Mouse (Mus musculus) gastrocnemius, postnatal 36 days (tissue): ENCODE measurements around the gene Bbs9. TPM values are rescaled to one million over a fixed set of nuclear protein-coding genes. Genes with fewer than 3 reads are reported as not detected.
"Not testable (repeated sequence)": the region's sequence is repeated elsewhere in the genome, so short reads cannot be mapped to it uniquely, and the experiment has no call there.

Experiments
- DNase-seq, 2 experiments: peaks; one replicate each; pipeline ENCODE4 v3.0.0; 2022
- intact Hi-C: fragments of 180-260 bp; cut with DNase I; formaldehyde crosslinking; loops from one replicate; pipeline ENCODE4 v1.15.1; 2025
- total RNA-seq, 2 experiments: library from RNA; stranded (reverse); gene quantifications; 2 replicates each; pipeline ENCODE4 v1.2.3; 2021

Gene Bbs9
- total RNA-seq, 2 experiments from 2014 or later = 6.8 to 8.7 TPM

DNA sequence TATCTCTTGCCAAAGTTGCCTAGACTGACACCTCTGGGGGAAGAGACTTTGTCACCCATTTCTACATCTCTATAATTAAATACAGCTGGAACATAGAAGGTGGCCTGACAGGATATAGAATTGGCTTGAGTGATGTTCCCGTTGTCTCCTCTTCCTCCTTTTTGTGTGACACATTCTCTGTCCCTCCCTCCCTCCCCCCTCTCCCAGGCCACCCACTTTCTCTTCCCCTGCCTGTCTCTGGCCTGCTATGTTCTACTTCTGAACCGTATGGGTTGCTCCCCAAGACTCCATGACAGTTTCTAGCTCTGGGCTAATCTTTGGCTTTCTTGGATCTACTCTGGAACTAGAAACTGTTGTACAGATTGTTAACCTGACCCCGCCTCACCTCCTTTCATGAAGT, 348.3 kb downstream of the Bbs9 start:
- DNase-seq = no peak
- intact Hi-C loops = loop anchor here (5.0 to 10.0 kb wide), 2 partner anchors 37 to 109 kb away; no protein-coding TSS in a partner anchor

DNA sequence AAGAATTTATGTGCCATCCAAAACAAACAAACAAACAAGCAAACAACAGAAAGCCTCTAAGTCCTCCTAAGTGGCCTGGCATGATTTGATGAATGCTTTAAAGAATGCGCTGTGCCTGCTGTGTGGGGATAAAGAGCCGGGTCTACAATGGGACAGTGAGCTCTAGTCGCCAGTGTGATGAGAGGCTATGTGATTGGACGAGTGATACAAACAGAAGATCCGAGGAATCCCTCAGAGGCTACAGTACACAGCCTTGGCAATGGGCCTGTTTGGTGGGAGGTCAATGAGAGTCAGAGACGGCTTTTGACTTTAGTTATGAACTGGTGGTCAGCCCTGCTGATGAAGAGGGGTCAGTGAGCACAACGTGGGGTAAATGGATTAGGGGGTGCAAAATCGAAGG, 349.4 kb downstream of the Bbs9 start:
- intact Hi-C loops = loop anchor here (5.0 to 10.0 kb wide), 2 partner anchors 38 to 110 kb away; no protein-coding TSS in a partner anchor

DNA sequence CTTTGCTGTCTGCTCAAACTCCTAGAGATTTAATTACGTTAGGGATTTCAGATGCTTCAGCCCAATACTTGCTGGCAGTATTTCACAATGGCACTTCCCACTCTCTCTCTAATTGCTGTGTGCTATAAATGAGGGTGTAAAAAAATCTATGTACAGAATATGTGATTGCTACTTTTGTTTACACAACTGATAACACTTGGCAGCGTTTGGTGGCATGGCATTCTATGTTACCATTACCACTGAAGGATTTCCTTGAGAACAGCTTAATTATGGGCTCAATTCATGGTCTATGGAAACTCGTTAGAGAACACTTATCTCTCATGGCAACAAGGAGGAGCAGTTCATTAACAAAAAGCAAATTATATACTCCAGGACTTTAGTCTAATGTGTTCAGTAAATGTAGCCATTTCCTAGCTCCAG, 351.1 kb downstream of the Bbs9 start:
- no peak for DNase-seq
- intact Hi-C loops = loop anchor here (10.0 kb wide), 1 partner anchor 112 kb away; no protein-coding TSS in a partner anchor

More for the DNA sequence above, 349.4 kb downstream of the Bbs9 start:
- no peak for DNase-seq

DNA sequence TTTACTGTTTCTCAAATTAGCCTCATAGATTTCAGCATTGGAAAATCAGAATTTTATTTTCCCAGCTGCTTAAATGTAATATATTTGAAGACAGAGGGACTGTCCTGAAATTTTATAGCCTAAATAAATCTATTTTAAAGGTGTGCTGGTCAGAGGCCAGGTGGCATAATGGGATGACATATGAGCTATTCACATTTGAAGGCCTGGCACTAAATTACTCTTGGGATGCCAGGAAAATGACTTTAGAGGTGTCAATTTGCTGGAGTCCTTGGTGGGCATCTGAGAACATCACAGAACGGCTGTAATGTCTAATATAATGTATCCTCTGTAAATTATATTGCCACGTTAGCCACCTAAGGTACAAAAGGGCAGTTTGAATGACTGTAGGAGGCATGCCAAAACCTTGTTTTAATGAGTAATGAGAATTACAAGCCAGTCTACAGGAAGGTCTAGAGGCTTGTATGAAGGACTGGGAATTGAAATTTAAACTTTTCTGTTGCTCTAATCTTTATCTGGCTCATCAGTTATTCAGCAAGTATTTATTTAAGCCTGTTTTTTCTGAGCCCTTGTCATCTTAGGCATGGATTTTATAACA, 351.8 kb downstream of the Bbs9 start:
- DNase-seq = no peak
- intact Hi-C loops = loop anchor here (10.0 kb wide), 1 partner anchor 112 kb away; no protein-coding TSS in a partner anchor

DNA sequence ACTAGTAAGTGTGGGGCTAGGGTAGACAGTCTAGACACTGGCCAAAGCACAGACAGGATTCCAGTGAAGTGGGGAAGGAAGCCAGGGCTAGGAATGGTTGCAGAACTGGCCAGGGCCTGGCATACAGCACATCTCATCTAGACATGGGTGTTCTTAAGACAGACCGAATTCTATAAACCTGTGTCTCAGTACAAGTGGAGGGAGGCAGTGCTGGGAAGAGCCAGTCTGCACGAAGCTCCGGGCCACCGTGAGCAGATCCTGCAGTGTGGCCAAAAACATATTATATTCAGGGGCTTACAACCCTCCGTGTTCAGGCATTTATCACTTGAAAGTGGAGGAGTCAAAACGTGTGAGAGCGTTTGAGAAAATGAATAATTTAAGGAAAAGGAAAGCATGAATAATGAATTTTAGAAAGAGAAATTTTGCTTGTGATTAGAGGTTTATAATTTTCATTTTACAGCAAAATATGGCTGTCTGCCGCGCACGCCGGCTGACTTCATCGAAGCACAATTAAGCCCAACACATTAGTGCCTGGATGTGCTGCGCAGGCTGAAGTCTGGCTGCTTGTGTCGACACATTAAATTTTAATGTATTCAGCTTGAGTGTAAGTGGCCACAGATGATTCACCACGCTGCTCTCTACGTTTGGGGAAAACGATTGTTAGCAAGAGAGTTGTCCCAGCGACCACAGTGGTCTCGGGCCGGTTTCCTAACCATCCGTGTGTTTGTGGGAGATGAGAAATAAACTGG, 353.9 kb downstream of the Bbs9 start:
- DNase-seq = no peak
- intact Hi-C loops = loop anchor here (10.0 kb wide), 1 partner anchor 115 kb away; no protein-coding TSS in a partner anchor

DNA sequence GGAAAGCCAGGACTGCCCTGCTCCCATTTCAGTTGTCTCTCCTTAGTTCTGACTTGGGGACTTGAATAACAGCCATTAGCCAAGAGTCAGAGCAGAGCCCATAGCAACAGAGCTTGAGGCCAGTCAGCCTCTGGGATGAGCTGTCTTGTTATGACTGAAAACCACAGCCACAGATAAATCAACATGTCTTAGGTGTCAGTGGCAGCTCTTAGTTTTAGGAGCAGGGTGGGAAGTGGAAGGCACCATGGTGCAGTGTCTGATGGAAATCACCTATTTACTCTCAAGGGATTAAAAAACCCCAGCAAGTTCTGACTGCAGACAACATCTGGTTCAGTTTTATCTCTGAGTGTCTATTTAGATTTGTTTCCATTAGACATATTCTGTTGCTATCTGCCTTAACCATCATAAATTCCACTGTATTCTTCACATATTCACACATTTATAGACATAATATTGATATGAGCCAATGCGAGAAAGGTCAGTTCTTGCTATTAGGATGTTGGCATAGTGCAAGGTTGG, 359.5 kb downstream of the Bbs9 start:
- intact Hi-C loops = no loop called here
- no peak for DNase-seq

DNA sequence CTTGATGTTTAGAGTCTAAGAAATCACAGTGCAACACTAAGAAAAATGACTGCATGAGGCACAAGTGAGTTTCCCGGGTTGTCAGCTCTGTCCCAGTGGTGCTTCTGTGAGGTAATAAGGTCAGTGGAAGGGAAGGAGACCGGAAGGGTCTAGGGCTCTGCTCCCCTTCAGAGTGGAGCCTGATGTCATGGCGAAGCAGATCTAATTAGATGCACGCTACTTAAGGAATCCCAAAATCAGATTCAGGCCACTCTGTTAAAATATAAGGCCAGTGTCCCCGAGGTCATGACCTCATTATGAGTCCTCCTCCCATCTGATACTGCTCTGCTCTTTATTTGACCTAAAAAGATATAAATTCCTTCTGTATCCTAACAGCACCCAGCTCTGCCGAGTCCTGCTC, 361.5 kb downstream of the Bbs9 start:
- intact Hi-C loops = no loop called here
- DNase-seq = no peak

DNA sequence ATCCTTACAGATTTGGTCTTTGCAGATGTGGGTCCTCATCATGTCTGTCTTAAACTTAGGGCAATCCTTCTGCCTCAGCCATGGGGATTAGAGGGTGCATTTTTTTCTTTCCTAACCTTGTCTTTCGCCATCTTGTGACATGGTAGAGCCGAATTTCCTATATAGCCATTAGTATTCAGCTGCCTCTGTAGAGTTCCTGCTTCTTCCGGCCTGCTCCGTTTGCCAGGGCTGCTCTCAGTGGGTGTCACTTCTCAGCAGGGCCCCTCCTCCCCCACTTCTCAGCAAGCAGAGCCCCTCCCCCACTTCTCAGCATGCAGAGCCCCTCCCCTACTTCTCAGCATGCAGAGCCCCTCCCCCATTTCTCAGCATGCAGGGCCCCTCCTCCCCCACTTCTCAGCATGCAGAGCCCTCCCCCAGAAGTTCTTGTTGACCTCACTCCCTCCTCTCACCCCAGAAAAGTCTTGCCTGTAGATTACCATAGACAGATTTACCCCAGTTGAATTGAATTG, 362.2 kb downstream of the Bbs9 start:
- DNase-seq = no peak
- intact Hi-C loops = no loop called here

DNA sequence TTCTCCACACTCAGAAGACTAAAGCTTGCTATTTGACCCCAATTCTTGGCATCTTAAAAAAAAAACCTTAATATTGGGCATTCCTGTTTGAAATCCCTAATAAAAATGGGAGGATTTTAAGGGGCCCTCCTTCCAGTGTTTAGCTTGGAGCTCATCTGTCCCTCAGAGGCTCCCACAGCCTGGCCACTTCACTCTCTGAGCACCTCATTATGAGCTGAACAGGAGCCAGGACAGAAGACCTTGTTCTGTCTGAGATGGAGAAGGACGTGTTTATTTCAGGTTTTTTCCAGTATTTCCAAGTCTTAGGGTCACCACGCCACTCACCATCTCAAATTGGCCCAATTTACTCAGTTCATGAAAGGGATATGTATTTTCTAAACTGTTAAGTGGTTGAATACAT, 370.5 kb downstream of the Bbs9 start:
- intact Hi-C loops = no loop called here

DNA sequence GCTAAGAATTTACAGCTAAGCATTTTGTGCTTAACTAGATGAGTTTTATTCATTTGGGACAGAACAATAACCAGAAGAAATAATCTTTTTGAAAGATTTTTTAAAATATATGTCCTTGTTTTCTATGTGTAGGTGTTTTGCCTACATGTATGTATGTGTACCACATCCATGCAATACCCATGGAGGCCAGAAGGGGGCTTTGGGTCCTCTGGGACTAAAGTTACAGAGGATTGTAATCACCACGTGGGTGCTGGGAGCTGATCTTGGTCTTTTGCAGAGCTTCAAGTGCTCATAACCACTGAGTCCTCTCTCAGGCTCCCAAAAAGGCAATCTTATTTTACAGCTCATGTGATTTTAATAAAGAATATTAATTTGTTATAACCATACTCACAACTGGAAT, 371.3 kb downstream of the Bbs9 start:
- DNase-seq = no peak
- intact Hi-C loops = no loop called here

More for the DNA sequence above, 370.5 kb downstream of the Bbs9 start:
- DNase-seq = no peak

DNA sequence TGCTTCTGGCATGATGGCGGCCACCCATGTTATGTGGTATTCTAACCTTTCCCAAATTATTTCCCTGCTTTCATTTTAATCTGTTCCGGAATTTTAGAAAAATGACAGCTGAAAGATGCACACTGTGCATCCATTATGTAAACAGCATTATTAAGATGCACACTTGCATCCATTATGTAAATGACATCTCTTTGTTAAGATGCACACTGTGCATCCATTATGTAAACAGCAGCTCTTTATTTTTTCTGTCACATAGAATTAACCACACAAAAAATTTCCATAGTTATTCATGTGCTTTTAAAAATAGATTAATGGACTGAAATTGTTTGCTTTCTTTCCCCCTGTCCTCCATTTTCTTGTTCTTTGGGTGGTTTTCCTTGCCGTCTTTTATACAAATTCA, 373.3 kb downstream of the Bbs9 start:
- DNase-seq = no peak
- intact Hi-C loops = no loop called here

DNA sequence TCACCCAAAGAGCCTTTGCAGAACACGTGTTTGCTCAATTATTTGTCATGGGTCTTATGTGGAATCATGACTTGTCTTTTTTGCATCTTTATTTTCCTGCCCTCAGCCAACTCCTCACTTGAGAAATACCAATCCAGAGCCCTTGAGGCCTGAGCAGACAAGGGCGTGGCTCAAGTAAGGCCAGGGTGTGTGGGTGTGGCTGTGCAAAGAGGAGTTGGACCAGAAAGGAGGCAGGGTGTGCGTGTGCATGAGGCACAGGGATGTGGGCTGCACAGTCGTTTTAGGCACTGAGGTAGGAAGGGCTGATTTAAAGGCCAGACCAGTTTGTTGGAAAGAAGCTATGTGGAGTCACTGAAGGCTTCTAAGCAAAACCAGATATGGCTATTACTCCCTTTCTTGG, 373.7 kb downstream of the Bbs9 start:
- no peak for DNase-seq
- intact Hi-C loops = no loop called here

DNA sequence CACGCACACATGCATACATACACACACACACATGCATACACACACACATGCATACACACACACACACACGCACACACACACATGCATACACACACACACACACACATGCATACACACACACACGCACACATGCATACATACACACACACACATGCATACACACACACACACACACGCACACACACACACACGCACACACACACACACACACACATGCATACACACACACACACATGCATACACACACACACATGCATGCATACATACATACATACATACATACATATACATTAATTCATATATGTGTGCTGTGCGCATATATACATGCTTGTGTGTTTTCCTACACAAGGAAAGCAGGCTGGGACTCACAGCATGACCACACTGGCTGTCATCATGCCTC, 393.6 kb downstream of the Bbs9 start:
- intact Hi-C loops, DNase-seq: not testable (repeated sequence)

DNA sequence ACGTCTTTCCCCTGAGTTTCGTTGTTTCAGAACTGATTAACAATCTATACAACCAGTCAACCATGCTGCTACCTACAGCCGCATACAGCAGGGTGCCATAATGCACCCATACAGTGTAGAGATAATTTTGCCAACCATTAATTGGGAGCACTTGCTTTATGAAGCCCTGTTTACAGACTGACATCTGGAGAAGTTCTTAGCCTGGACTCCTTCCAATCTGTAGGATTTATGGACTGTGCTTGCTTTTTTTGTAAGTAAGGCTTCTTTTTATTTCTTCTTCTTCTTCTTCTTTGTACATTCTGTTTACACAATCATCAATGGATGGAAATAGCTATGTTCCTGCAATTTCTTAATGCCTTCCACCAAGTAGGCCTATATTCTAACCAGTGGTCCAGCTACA, 395.1 kb downstream of the Bbs9 start:
- no peak for DNase-seq
- intact Hi-C loops = no loop called here

DNA sequence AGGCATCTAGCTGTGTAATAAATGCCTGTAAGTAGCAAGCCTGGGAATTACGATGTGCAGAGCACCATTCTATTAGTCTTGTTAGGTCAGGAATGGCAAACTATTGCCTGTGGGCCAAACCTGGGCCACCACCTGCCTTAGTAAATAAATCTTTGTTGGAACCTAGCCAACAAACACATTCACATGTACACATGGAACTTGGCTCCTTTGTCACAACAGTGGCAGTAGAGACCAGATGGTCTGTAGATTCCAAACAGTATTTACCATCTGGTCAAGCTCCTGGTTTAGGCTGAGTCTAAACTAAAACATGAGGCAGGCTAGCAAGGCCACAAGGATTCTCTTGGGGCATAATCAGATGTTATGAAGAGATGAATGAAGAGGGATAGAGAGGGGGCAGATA, 399.7 kb downstream of the Bbs9 start:
- intact Hi-C loops = no loop called here
- DNase-seq = no peak

DNA sequence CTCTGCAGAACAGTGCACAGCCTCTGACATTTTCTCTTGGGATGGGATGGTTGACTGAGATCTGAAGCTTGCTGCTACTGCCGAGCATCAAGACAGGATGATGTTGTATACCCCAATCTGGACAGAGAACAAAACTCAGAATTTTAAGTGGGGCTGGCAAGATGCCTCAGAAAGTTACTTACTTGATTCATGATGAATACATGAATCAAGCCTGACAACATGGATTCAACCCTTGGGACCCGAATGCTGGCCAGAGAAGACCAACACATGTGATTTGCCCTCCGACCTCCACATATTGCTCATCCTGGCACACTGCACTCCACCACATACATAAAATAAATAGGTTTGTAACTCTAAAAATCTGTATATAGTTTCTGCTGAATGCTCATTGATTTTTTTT, 403.8 kb downstream of the Bbs9 start:
- intact Hi-C loops = no loop called here
- no peak for DNase-seq

DNA sequence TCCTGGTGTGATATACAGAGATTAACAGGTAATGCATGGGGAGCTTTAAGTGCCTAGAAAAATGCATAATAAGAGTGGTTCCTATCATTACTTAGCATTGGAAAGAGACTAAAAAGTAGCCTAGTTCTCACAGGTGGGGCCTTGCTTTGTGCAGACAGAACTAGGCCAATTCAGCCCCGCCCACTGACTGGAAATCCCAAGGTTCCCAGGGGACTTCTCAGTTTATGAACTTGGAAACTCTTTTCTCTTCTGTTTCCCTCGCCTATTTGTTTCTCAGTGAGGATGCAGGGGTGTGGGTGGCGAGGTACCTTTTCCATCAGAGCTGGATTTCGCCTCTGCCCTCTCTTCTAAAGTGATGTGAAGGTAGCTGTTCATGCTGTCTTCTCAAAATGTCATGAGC, 410.8 kb downstream of the Bbs9 start:
- intact Hi-C loops = no loop called here
- no peak for DNase-seq

DNA sequence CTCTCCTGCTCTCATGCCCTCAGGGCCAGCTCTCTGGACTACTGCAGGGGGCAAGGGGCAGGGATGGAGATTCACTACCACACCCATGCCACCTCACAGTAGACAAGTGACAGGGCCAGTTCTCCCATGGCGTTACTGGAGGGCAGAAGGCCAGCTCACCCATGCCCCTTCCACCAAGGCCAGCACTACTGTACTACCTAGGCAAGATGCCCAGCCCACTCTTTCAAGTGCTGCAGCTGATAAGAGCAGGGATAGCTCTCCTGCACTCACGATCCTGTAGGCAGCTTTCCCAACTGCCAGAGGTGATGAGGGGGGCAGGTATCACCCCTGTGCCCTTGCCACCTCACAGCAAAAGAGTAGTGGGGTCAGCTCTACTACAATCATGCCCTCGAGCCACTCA, 429.9 kb downstream of the Bbs9 start:
- DNase-seq = no peak
- intact Hi-C loops = no loop called here

DNA sequence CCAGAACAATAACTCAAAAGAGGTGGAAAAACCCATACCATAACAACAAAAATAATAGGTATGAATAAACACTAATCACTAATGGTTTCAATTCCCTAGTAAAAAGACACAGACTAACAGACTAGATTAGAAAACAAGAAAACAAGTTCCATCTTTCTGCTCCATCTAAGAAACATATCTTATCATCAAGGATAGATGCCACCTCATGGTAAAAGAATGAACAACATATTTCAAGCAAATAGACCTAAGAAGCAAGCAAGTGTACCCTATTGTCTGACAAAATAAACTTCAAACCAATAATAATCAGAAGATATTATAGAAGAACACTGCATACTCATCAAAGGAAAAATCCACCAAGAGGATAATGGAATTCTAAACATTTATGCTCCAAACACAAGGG, 441.3 kb downstream of the Bbs9 start:
- intact Hi-C loops = loop anchor here (10.0 kb wide), 2 partner anchors 202 to 298 kb away; no protein-coding TSS in a partner anchor
- DNase-seq = no peak

DNA sequence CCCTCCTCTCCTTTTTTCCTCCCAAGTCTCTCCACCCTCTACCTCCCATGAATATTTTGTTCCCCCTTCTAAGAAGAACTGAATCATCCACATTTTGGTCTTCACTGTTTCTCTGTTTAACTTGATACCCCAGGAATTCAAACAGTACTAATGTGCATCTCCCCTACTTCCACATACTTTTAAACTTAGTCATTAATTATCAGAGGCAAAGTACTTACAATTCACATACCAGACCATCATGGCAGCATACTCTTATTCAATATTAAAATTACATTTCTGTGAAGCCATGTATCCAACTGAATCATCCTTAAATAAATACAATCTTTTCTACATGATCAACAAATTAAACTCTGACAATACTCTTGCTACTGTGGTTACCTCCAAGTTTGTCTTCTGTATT, 460.1 kb downstream of the Bbs9 start:
- DNase-seq = no peak

More for the DNA sequence above, 460.1 kb downstream of the Bbs9 start:
- intact Hi-C loops = no loop called here
